Mouse (Mus musculus) MEL (cell line): ENCODE measurements around the gene Tmem231. TPM values are rescaled to one million over a fixed set of nuclear protein-coding genes. Genes with fewer than 3 reads are reported as not detected.

Source experiments
- DNase-seq: peaks from one replicate; pipeline ENCODE4 v3.0.0; 2011; ENCODE audit warnings: low read depth, low spot score
- H3K27ac ChIP-seq: 2 replicates; pipeline ENCODE4 v1.5.1; 2012; ENCODE audit warnings: low read depth, mild to moderate bottlenecking, control low read depth, low read length, moderate library complexity; ENCODE audit not compliant: control insufficient read depth
- H3K27me3 ChIP-seq, 2 experiments: fragments of 150-350 bp in 1 of 2; sonication (generic) in 1 of 2; 2 replicates each; pipeline ENCODE4 v1.6.1; 2012; ENCODE audit warnings: low read length in 2 of 2, mild to moderate bottlenecking in 2 of 2, improper control_type of control experiment in 1 of 2, moderate library complexity in 1 of 2; ENCODE audit not compliant: insufficient read depth in 2 of 2, control insufficient read depth in 1 of 2
- H3K36me3 ChIP-seq, 2 experiments: 2 replicates each; pipeline ENCODE4 v1.6.1; 2012 to 2014; ENCODE audit warnings: low read length in 2 of 2, improper control_type of control experiment in 1 of 2, inconsistent platforms in 1 of 2, mild to moderate bottlenecking in 1 of 2; ENCODE audit not compliant: insufficient read depth in 2 of 2, control insufficient read depth in 1 of 2
- H3K4me1 ChIP-seq, 2 experiments: fragments of 150-350 bp in 1 of 2; sonication (generic) in 1 of 2; 2 replicates each; pipeline ENCODE4 v1.6.1; 2012; ENCODE audit warnings: low read length in 2 of 2, improper control_type of control experiment in 1 of 2, mild to moderate bottlenecking in 1 of 2; ENCODE audit not compliant: insufficient read depth in 2 of 2, control insufficient read depth in 1 of 2
- H3K4me3 ChIP-seq, 2 experiments: fragments of 150-350 bp in 1 of 2; sonication (generic) in 1 of 2; 2 replicates each; pipeline ENCODE4 v1.5.1; 2012; ENCODE audit warnings: low read depth in 2 of 2, low read length in 2 of 2, mild to moderate bottlenecking in 2 of 2, moderate library complexity in 2 of 2, control low read depth in 1 of 2, improper control_type of control experiment in 1 of 2; ENCODE audit not compliant: control insufficient read depth in 1 of 2, insufficient read depth in 1 of 2
- H3K79me2 ChIP-seq: 2 replicates; pipeline ENCODE4 v1.6.1; 2012; ENCODE audit warnings: mild to moderate bottlenecking, low read length, moderate library complexity; ENCODE audit not compliant: control insufficient read depth, poor library complexity, insufficient read depth
- H3K9ac ChIP-seq: 2 replicates; pipeline ENCODE4 v1.6.1; 2012; ENCODE audit warnings: low read depth, mild to moderate bottlenecking, control low read depth, low read length, moderate library complexity; ENCODE audit not compliant: control insufficient read depth, poor library complexity, severe bottlenecking
- H3K9me3 ChIP-seq: fragments of 150-350 bp; sonication (generic); replicated peaks from 2 replicates; pipeline ENCODE4 v1.6.1; 2012; ENCODE audit warnings: mild to moderate bottlenecking, low read length, improper control_type of control experiment, moderate library complexity; ENCODE audit not compliant: insufficient read depth
- BHLHE40 ChIP-seq: IDR thresholded peaks from 2 replicates; pipeline ENCODE4 v1.6.1; 2012; ENCODE audit warnings: low read depth, mild to moderate bottlenecking, inconsistent platforms, low read length, improper control_type of control experiment, borderline replicate concordance
- E2F4 ChIP-seq: IDR thresholded peaks from 2 replicates; pipeline ENCODE4 v1.6.1; 2011; ENCODE audit warnings: low read depth, low read length, improper control_type of control experiment, borderline replicate concordance
- ELF1 ChIP-seq: IDR thresholded peaks from 2 replicates; pipeline ENCODE4 v1.6.1; 2014; ENCODE audit warnings: low read depth, mild to moderate bottlenecking, inconsistent platforms, low read length, improper control_type of control experiment, moderate library complexity
- ETS1 ChIP-seq: IDR thresholded peaks from 2 replicates; pipeline ENCODE4 v1.6.1; 2012; ENCODE audit warnings: low read depth, mild to moderate bottlenecking, inconsistent platforms, low read length, improper control_type of control experiment, moderate library complexity
- GABPA ChIP-seq: IDR thresholded peaks from 2 replicates; pipeline ENCODE4 v1.6.1; 2012; ENCODE audit warnings: low read depth, mild to moderate bottlenecking, inconsistent platforms, low read length, improper control_type of control experiment, moderate library complexity
- HCFC1 ChIP-seq: IDR thresholded peaks from 2 replicates; pipeline ENCODE4 v1.6.1; 2012; ENCODE audit warnings: low read depth, mild to moderate bottlenecking, inconsistent platforms, low read length, improper control_type of control experiment, moderate library complexity
- JUND ChIP-seq: IDR thresholded peaks from 2 replicates; pipeline ENCODE4 v1.6.1; 2011; ENCODE audit warnings: low read depth, mild to moderate bottlenecking, improper control_type of control experiment, low read length
- KAT2A ChIP-seq: conservative IDR thresholded peaks from 2 replicates; pipeline ENCODE4 v1.6.1; 2012; ENCODE audit warnings: low read depth, low read length, improper control_type of control experiment, inconsistent platforms
- MAX ChIP-seq: IDR thresholded peaks from 2 replicates; pipeline ENCODE4 v1.6.1; 2011; ENCODE audit warnings: low read length, improper control_type of control experiment
- MYB ChIP-seq: IDR thresholded peaks from 2 replicates; pipeline ENCODE4 v1.6.1; 2011; ENCODE audit warnings: mild to moderate bottlenecking, low read depth, low read length, improper control_type of control experiment
- NRF1 ChIP-seq: IDR thresholded peaks from 2 replicates; pipeline ENCODE4 v1.6.1; 2014; ENCODE audit warnings: low read depth, mild to moderate bottlenecking, inconsistent platforms, low read length, improper control_type of control experiment, moderate library complexity; ENCODE audit not compliant: poor library complexity, insufficient read depth, severe bottlenecking
- POLR2A ChIP-seq, 2 experiments: IDR thresholded peaks; 2 replicates each; pipeline ENCODE4 v1.6.1; 2011 to 2012; ENCODE audit warnings: low read length in 2 of 2, mild to moderate bottlenecking in 2 of 2, control low read depth in 1 of 2, improper control_type of control experiment in 1 of 2, low read depth in 1 of 2, moderate library complexity in 1 of 2; ENCODE audit not compliant: control insufficient read depth in 1 of 2, insufficient read depth in 1 of 2, poor library complexity in 1 of 2
- RAD21 ChIP-seq: IDR thresholded peaks from 2 replicates; pipeline ENCODE4 v1.6.1; 2011; ENCODE audit warnings: mild to moderate bottlenecking, low read depth, low read length, improper control_type of control experiment
- RCOR1 ChIP-seq: IDR thresholded peaks from 2 replicates; pipeline ENCODE4 v1.6.1; 2012; ENCODE audit warnings: low read depth, mild to moderate bottlenecking, inconsistent platforms, low read length, improper control_type of control experiment
- TBP ChIP-seq: IDR thresholded peaks from 2 replicates; pipeline ENCODE4 v1.8.0; 2011; ENCODE audit warnings: low read depth, low read length, improper control_type of control experiment
- TCF12 ChIP-seq: IDR thresholded peaks from 2 replicates; pipeline ENCODE4 v1.6.1; 2014; ENCODE audit warnings: low read depth, mild to moderate bottlenecking, inconsistent platforms, low read length, improper control_type of control experiment, moderate library complexity
- USF2 ChIP-seq, 2 experiments: IDR thresholded peaks; 2 replicates each; pipeline ENCODE4 v1.6.1; 2011 to 2012; ENCODE audit warnings: improper control_type of control experiment in 2 of 2, low read length in 2 of 2, borderline replicate concordance in 1 of 2, inconsistent platforms in 1 of 2, low read depth in 1 of 2, mild to moderate bottlenecking in 1 of 2; ENCODE audit not compliant: insufficient read depth in 1 of 2
- polyA plus RNA-seq, 2 experiments: library from polyadenylated mRNA; stranded (reverse) in 1 of 2; unstranded in 1 of 2; fragments of >175 nt in 1 of 2; fragments of >200 nt in 1 of 2; gene quantifications; 2 replicates each; pipeline versions ENCODE4 v1.2.1 to v1.2.4; 2012; ENCODE audit warnings: low replicate concordance in 2 of 2, low read depth in 1 of 2; ENCODE audit not compliant: insufficient read length in 2 of 2, insufficient read depth in 1 of 2, missing spikeins in 1 of 2
- total RNA-seq: library from RNA; depleted of rRNA; stranded (reverse); fragments of 300-350 nt; gene quantifications from 2 replicates; pipeline ENCODE4 v1.2.3, GENCODE M21; 2012

The Tmem231 gene
- total and polyA plus RNA-seq, 3 experiments = 0.85 to 2.5 TPM; not detected in 1

DNA sequence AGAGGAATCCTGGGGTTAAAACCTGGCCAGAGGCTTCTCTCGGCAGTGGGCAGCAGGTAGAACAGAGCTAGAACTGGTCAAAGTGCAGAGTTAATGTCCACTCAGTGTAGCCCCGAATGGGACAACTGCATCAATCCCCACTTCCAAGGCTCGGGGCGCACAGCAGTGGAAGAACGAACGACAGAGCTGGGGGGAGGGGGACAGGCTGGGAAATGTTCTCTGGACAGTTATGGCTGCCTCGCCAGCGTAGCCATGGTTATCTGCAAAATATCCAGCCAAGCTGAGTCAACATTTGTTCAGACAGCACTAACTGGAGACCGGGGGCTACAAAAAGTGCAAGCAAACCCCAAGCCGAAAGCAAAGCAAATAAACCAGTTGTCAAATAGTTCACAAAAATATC lies 44.5 kb upstream of the Tmem231 start:
- H3K27ac ChIP-seq = no peak overlapping the region
- H3K27me3 ChIP-seq = no peaks in the 10 kb centered on the region
- no peaks in the 10 kb centered on the region for H3K79me2 ChIP-seq
- no peak overlapping the region for H3K9ac ChIP-seq
- H3K4me1 ChIP-seq = no peaks in the 10 kb centered on the region; a peak in 1 of 4 replicates
- no peak for TF ChIP-seq NRF1
- TF ChIP-seq, all 39 proteins: peak for 0
- no peaks in the 10 kb centered on the region for H3K9me3 ChIP-seq
- H3K4me3 ChIP-seq = no peak overlapping the region
- H3K36me3 ChIP-seq = peaks cover 0 to 9% of the 10 kb centered on the region in 2 experiments; a peak in 2 of 4 replicates
- no peak for DNase-seq

DNA sequence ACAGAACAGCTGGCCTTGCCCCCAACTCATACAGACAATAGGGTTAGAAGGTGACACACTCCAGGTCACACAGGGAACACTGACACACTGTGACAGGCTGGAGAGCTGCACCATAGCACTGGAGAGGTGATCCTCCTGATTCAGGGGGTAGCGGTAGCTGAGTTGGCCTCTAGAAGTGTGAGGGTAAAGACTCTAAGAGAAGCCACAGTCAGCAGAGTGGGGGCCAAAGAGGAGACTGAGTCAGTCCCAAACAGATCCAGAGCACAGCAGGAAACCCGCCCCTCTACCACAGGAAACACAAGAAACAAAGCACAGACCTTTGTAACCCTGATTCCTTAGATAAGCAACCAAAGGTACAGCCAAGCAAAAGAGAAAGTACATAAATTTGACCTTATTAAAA lies 42.6 kb upstream of the Tmem231 start:
- Histone ChIP-seq H3K79me2 (no peaks in the 10 kb centered on the region), H3K4me1 (no peaks in the 10 kb centered on the region; a peak in 1 of 4 replicates), H3K9ac (no peak overlapping the region), H3K9me3 (no peaks in the 10 kb centered on the region), H3K27me3 (no peaks in the 10 kb centered on the region), H3K4me3 (no peak overlapping the region), H3K27ac (no peak overlapping the region), H3K36me3 (peaks cover 0 to 9% of the 10 kb centered on the region in 2 experiments; a peak in 2 of 4 replicates)
- no peak for TF ChIP-seq TBP
- TF ChIP-seq USF2 (IDR thresholded peaks at IDR 0.05; ENCODE audit: borderline replicate concordance in 1 of 2, insufficient read depth in 1 of 2, low read depth in 1 of 2, low read length in 2 of 2) = no peak
- no peak for TF ChIP-seq TCF12
- no peak for TF ChIP-seq RCOR1
- TF ChIP-seq GABPA = no peak
- no peak for TF ChIP-seq KAT2A
- no peak for DNase-seq

DNA sequence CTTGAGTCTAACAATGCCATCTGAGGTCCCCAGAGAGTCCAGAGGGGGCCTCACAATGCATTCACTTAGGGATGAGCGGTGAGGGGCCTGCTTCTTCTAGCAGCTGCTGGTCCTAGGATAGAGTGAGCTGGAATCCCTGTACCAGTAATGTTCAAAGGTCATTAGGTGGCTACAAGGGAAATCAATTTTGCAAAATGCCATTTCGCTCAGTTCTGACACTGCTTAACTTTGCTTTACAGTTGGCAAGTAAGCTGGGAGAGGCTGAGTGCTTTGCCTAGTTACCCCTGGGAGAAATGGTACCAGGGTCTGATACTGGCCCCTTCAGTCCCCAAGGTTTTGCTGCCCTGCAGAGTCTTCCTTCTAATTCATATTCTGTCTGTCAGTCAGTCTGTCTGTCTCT lies 42.0 kb upstream of the Tmem231 start:
- Histone ChIP-seq H3K36me3 (peaks cover 0 to 12% of the 10 kb centered on the region in 2 experiments; a peak in 2 of 4 replicates), H3K9me3 (no peaks in the 10 kb centered on the region), H3K27me3 (no peaks in the 10 kb centered on the region), H3K9ac (no peak overlapping the region)
- DNase-seq = no peak
- TF ChIP-seq RAD21 = no peak
- no peak for TF ChIP-seq ELF1
- no peak for TF ChIP-seq POLR2A (IDR thresholded peaks at IDR 0.05; ENCODE audit: control insufficient read depth in 1 of 2, insufficient read depth in 1 of 2, low read depth in 1 of 2, low read length in 2 of 2, poor library complexity in 1 of 2)
- no peak for TF ChIP-seq E2F4
- no peak for TF ChIP-seq BHLHE40
- TF ChIP-seq ETS1 = no peak
- no peak for TF ChIP-seq MAX
- no peak for TF ChIP-seq JUND
- no peak for TF ChIP-seq KAT2A
- TF ChIP-seq HCFC1 = no peak
- no peak for TF ChIP-seq TCF12
- no peak for TF ChIP-seq MYB
- no peak for TF ChIP-seq NRF1
- TF ChIP-seq, all 39 proteins: peak for 0
- Histone ChIP-seq H3K4me1 (no peaks in the 10 kb centered on the region; a peak in 1 of 4 replicates), H3K79me2 (no peaks in the 10 kb centered on the region), H3K27ac (no peak overlapping the region), H3K4me3 (no peak overlapping the region)
